Mouse (Mus musculus) liver, embryonic 14.5 days (tissue): ENCODE data around the gene Gm44579.

ENCODE experiments used
- CTCF ChIP-seq: IDR thresholded peaks from 2 replicates; pipeline ENCODE4 v1.5.1; 2016; ENCODE audit warnings: antibody characterized with exemption, low read depth, control low read depth
- EP300 ChIP-seq: IDR thresholded peaks from 2 replicates; pipeline ENCODE4 v1.6.1; 2016; ENCODE audit warnings: antibody characterized with exemption, low read depth

- TF ChIP-seq CTCF (peak; percentile 52; the same call in 1 of the 2 replicates), EP300 (no peak)
These were observed 47.0 kb downstream of the Gm44579 start for GRCm38 (mm10) chr15:98173821-98174220.
